8 mouse cellular contexts compared by ENCODE assay signal in genomic region chr11:45678666-45679292, GRCm38 (mm10).
DNase-seq lines count a peak whose midpoint lies in the region; ATAC-seq and TF ChIP-seq lines count a peak whose summit lies in the region.

No protein-coding gene starts in this region.

- H3K4me1 ChIP-seq in hindbrain, embryonic 15.5 days (replicated peaks): peaks cover 5% of the 10 kb centered on the region; the same call in 1 of the 2 replicates

- H3K27me3 ChIP-seq in hindbrain, embryonic 15.5 days: no peaks in the 10 kb centered on the region

- TF ChIP-seq CTCF in left cerebral cortex, adult 2 months (IDR thresholded peaks at IDR 0.05): peak; percentile 89

- no peaks in the 10 kb centered on the region for H3K36me3 ChIP-seq in hindbrain, embryonic 15.5 days

- H3K9me3 ChIP-seq in hindbrain, embryonic 15.5 days: no peaks in the 10 kb centered on the region

- DNase-seq in WW6 (ENCODE audit: low read depth, low spot score): peak; percentile 40
- peak; percentile 81 to 83 for DNase-seq in cerebellum, postnatal 14 days
- DNase-seq in gastrocnemius, adult 18-20 months (ENCODE audit: low spot score): peak; percentile 74
- peak; percentile 63 to 73 for DNase-seq in left cerebral cortex, adult 2 months (ENCODE audit: extremely low spot score in 1 of 2, low spot score in 2 of 2)
- peak; percentile 85 for DNase-seq in mesoderm, embryonic 11.5 days (ENCODE audit: low read depth, low spot score)
- DNase-seq in right cerebral cortex, postnatal 4 days: peak; percentile 68

- 44% methylated on average over 11 of the region's 11 CpGs for WGBS in hindbrain, embryonic 15.5 days

- intact Hi-C loops in left cerebral cortex, adult 2 months (cut with DNase I): loop anchor here (1.0 to 5.0 kb wide), 4 partner anchors 126 to 1067 kb away; no protein-coding TSS in a partner anchor

- no peak for ATAC-seq in hindbrain, embryonic 15.5 days (ENCODE audit: low FRiP score, low read depth)
- ATAC-seq in erythroid progenitor cell, adult 5-6 weeks (replicated peaks; ENCODE audit: low FRiP score, poor library complexity, severe bottlenecking): no peak

- no peak overlapping the region for H3K4me3 ChIP-seq in hindbrain, embryonic 15.5 days
- H3K4me3 ChIP-seq in left cerebral cortex, adult 2 months: no peak overlapping the region

- no peak overlapping the region for H3K9ac ChIP-seq in hindbrain, embryonic 15.5 days

- peak overlapping the region; percentile 37 for H3K4me2 ChIP-seq in hindbrain, embryonic 15.5 days

- no peak overlapping the region; the same call in 1 of the 2 replicates for H3K27ac ChIP-seq in hindbrain, embryonic 15.5 days (replicated peaks)
- H3K27ac ChIP-seq in left cerebral cortex, adult 2 months: no peak overlapping the region
